Mouse (Mus musculus) G1E-ER4 (cell line): Measurements from ENCODE around the gene Eapp. TPM values are rescaled to one million over a fixed set of nuclear protein-coding genes. Genes with fewer than 3 reads are reported as not detected.

Experiments used
- GATA1 ChIP-seq: IDR thresholded peaks from one replicate; pipeline ENCODE4 v1.8.0; 2012; ENCODE audit warnings: low read length, inconsistent platforms
- polyA plus RNA-seq: library from polyadenylated mRNA; stranded (reverse); fragments of >175 nt; gene quantifications from 2 replicates; pipeline ENCODE4 v1.2.3, GENCODE M21; 2012

Gene Eapp
- 50.8 and 100 TPM in 2 replicates for polyA plus RNA-seq

- TF ChIP-seq GATA1 = no peak
These were observed at the start of gene Eapp for GRCm38 (mm10) chr12:54695511-54696241. Gene Eapp, minus strand, starts transcription at chr12:54695897.

- no peak for TF ChIP-seq GATA1
These were observed 3.7 kb upstream of the Eapp start for GRCm38 (mm10) chr12:54699394-54699793.

- TF ChIP-seq GATA1 = no peak
These were observed 2.1 kb upstream of the Eapp start for GRCm38 (mm10) chr12:54697791-54698250.

GRCm38 (mm10) chr12:54697003-54697597 lies 1.4 kb upstream of the Eapp start:
- no peak for TF ChIP-seq GATA1

GRCm38 (mm10) chr12:54696242-54697002 lies 725 bp upstream of the Eapp start:
- no peak for TF ChIP-seq GATA1

- TF ChIP-seq GATA1 = no peak
These were observed 718 bp downstream of the Eapp start for GRCm38 (mm10) chr12:54694847-54695510.

- no peak for TF ChIP-seq GATA1
These were observed 6.6 kb downstream of the Eapp start for GRCm38 (mm10) chr12:54689082-54689481.

GRCm38 (mm10) chr12:54683182-54683581 lies 12.5 kb downstream of the Eapp start:
- no peak for TF ChIP-seq GATA1

- no peak for TF ChIP-seq GATA1
These were observed 19.0 kb downstream of the Eapp start for GRCm38 (mm10) chr12:54676709-54677108.

GRCm38 (mm10) chr12:54675396-54675795 lies 20.3 kb downstream of the Eapp start:
- no peak for TF ChIP-seq GATA1

- TF ChIP-seq GATA1 = no peak
These were observed 24.4 kb downstream of the Eapp start for GRCm38 (mm10) chr12:54671262-54671661.

- TF ChIP-seq GATA1 = no peak
These were observed 27.6 kb downstream of the Eapp start for GRCm38 (mm10) chr12:54668141-54668540.

- TF ChIP-seq GATA1 = no peak
These were observed 30.2 kb downstream of the Eapp start for GRCm38 (mm10) chr12:54665526-54665925.

GRCm38 (mm10) chr12:54659901-54660300 lies 35.8 kb downstream of the Eapp start:
- TF ChIP-seq GATA1 = no peak

GRCm38 (mm10) chr12:54658425-54659092 lies 37.1 kb downstream of the Eapp start:
- TF ChIP-seq GATA1 = no peak
